Mouse (Mus musculus): ENCODE measurements around the gene Ccng1. TPM values are rescaled to one million over a fixed set of nuclear protein-coding genes. Genes with fewer than 3 reads are reported as not detected.

Ccng1 gene
- 38.6 and 41.3 TPM in 2 replicates for polyA plus RNA-seq (2021; fragmentation: Nextera tagmentation)
- long read RNA-seq, experiment 1, transcript Ccng1-201 (6 exons, 3,512 nt), result major isoform, 62 of 84 reads
- long read RNA-seq, experiment 1, partial matches to known transcripts, result 4 of 84 reads
- long read RNA-seq, experiment 1, other reads (novel, unspliced or antisense), result 18 of 84 reads
- long read RNA-seq, experiment 2, transcript Ccng1-201 (6 exons, 3,512 nt), result major isoform, 245 of 281 reads
- long read RNA-seq, experiment 2, partial matches to known transcripts, result 15 of 281 reads
- long read RNA-seq, experiment 2, other reads (novel, unspliced or antisense), result 21 of 281 reads

GRCm38 (mm10) chr11:40755109-40755627, at the start of gene Ccng1:
Gene Ccng1 (minus strand): TSS chr11:40755311.

GRCm38 (mm10) chr11:40733339-40734174, 21.6 kb downstream of the Ccng1 start, which contains the start of the genes Hmmr and Nudcd2:
Gene Hmmr (minus strand): TSS chr11:40733422.
Gene Nudcd2 (plus strand): TSS chr11:40733667.

Other genes starting within 250 kb of the Ccng1 start
- gene Mat2b, start 60.1 kb downstream of the Ccng1 start, polyA plus RNA-seq (2021; fragmentation: Nextera tagmentation), result 122 and 126 TPM in 2 replicates
- gene Hmmr, start 21.9 kb downstream of the Ccng1 start, polyA plus RNA-seq (2021; fragmentation: Nextera tagmentation), result 0.21 and 0.33 TPM in 2 replicates
- gene Nudcd2, start 21.6 kb downstream of the Ccng1 start, polyA plus RNA-seq (2021; fragmentation: Nextera tagmentation), result 22.5 and 24.4 TPM in 2 replicates

All from layer of hippocampus, adult 6 months (tissue).